Mouse (Mus musculus) kidney, adult 10 weeks (tissue): ENCODE measurements around the gene Pef1. TPM values are rescaled to one million over a fixed set of nuclear protein-coding genes. Genes with fewer than 3 reads are reported as not detected.

Source experiments
- polyA plus RNA-seq: library from polyadenylated mRNA; stranded (reverse); fragments of 350-450 nt; fragmentation: Illumina TruSeq; extraction: RNeasy Lipid Tissue Mini Kit (QIAGEN cat#74804); gene quantifications from one replicate; pipeline ENCODE4 v1.2.3, GENCODE M21; 2014; ENCODE audit warnings: low read depth, low replicate concordance

Pef1 gene
- polyA plus RNA-seq = 4.3 TPM

GRCm38 (mm10) chr4:130102111-130102651 is at the start of gene Pef1:
TSS of gene Pef1 (plus strand) at chr4:130102558.

GRCm38 (mm10) chr4:130139214-130139492 is 36.8 kb downstream of the Pef1 start, which contains the start of gene Hcrtr1:
TSS of gene Hcrtr1 (minus strand) at chr4:130139359.

GRCm38 (mm10) chr4:130175072-130175711 is 72.8 kb downstream of the Pef1 start, which contains the start of gene Tinagl1:
TSS of gene Tinagl1 (minus strand) at chr4:130175122.

Other genes with a start within 250 kb of the Pef1 start
- not detected for gene Spocd1, start 173.3 kb upstream of the Pef1 start, polyA plus RNA-seq
- gene Adgrb2, start 117.7 kb upstream of the Pef1 start, polyA plus RNA-seq = not detected
- gene Col16a1, start 54.7 kb upstream of the Pef1 start, polyA plus RNA-seq = 0.69 TPM
- not detected for gene Hcrtr1, start 36.8 kb downstream of the Pef1 start, polyA plus RNA-seq
- 5.8 TPM for gene Tinagl1, start 72.6 kb downstream of the Pef1 start, polyA plus RNA-seq
- 15.9 TPM for gene Gm853, start 119.8 kb downstream of the Pef1 start, polyA plus RNA-seq
- gene Serinc2, start 176.6 kb downstream of the Pef1 start, polyA plus RNA-seq = 0.85 TPM
- 31.2 TPM for gene Fabp3, start 206.0 kb downstream of the Pef1 start, polyA plus RNA-seq
- gene Gm10570, start 206.1 kb downstream of the Pef1 start, polyA plus RNA-seq = not detected